Mouse (Mus musculus) megakaryocyte, adult 5-6 weeks (primary cell): Measurements from ENCODE around the gene Gm17387. TPM values are rescaled to one million over a fixed set of nuclear protein-coding genes. Genes with fewer than 3 reads are reported as not detected.
A peak's percentile ranks its signal among the peaks of the same experiment; 100 is the strongest.

Experiments used
- ATAC-seq: 2 replicates; pipeline ENCODE4 v1.8.0; 2016; ENCODE audit warnings: mild to moderate bottlenecking, inconsistent platforms; ENCODE audit not compliant: poor library complexity, severe bottlenecking
- total RNA-seq, 2 experiments: library from RNA; stranded (forward) in 1 of 2; stranded (reverse) in 1 of 2; fragments of 153-499, 151-499 nt in 1 of 2; fragments of 221-1000, 200-1000 nt in 1 of 2; gene quantifications; 2 replicates each; pipeline versions ENCODE4 v1.2.3 to v1.2.4; 2015 to 2017

Gm17387 gene
- total RNA-seq (2015) (not detected in 2 replicates), total RNA-seq (2017) (not detected in 2 replicates)

DNA sequence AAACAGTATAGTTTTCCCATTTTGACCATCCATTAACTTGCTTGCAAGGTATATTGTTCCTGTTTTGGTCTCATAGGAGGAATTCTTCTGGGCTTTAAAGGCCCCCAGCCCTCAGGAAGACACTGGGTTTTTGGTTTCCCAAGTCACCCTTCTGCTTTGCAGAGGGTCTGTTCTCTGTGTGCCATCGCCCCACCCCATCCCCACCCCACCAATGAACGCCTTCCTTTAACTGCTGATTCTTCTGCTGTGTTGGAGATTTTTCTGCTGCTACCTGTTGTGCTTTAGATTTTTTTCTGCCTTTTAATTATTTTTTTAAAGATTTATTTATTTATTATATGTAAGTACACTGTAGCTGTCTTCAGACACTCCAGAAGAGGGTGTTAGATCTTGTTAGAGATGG is at the start of gene Gm17387:
Gm17387 (plus strand) TSS at position 301 of the 400 bp plus-strand sequence.
- ATAC-seq: no peak

DNA sequence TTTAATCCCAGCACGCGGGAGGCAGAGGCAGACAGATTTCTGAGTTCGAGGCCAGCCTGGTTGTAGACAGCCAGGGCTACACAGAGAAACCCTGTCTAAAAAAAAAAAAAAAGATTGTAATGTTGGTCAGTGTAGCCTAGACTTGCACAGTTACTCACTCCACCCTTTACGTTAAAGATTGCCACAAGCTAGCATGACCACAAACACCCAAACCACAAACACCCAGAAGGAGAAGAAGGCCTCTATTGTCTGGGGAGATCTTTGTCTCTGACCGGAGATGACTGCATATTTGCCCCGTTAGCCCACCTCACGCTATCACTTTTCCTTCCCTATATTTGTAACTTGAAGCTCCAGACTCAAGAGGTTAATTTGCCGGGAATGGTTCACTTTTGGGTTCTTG is 47.2 kb upstream of the Gm17387 start:
- peak; percentile 98 for ATAC-seq

DNA sequence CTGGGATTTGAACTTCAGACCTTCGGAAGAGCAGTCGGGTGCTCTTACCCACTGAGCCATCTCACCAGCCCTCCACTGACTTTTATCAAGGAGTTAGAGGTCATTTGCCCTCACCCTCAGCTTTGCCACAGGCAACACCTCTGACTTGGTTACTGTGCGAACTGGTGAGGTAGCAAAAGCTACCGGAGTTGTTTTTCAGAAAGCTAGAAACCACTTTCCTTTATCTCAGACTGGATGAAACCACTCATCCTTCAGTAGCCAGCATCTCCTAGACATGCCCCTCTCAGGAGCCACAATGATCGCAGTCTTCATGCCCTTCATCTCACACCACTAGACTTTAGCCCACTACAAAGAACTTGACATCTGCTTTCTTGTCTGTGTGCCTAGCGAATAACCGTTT is 46.0 kb upstream of the Gm17387 start:
- no peak for ATAC-seq

DNA sequence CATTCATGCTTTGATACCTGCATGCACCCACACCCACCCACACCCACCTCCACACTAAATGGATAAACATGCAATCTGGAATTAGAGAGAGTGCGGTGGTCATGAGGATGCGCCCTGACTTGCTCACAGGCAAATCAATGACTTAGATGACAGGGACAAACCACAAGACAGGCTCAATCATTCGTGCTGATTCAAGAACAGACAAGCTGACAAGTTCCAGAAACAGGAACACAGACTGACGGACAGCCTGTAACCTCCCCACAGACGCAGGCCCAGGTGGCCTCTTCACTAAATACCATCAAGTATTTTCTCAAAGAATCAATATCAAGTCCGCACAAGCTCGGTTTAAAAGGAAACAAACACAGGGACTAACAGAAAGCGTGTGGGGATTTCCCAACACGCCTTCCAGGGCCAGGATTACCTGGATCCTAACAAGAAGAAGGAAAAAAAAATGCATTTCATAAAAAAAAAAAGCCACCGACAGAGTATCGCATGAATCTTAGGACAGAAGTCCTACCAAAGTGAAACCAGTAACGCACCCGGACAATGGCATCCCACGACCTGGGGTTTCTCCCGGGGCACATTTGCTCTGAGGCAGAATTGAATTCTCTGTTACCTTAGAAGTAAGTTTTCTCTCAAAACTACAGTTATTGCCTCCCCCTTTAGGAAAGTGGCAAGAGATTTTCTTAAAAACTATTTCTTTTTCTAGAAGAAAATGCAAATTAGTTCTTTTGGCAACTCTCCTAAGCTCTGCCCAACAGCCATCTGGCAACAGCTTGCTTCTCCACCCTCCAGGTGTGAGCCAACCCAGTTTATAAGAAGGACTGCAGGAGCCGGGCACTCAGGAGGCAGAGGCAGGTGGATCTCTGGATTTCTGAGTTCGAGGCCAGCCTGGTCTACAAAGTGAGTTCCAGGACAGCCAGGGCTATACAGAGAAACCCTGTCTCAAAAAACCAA is 41.5 kb upstream of the Gm17387 start:
- no peak for ATAC-seq

DNA sequence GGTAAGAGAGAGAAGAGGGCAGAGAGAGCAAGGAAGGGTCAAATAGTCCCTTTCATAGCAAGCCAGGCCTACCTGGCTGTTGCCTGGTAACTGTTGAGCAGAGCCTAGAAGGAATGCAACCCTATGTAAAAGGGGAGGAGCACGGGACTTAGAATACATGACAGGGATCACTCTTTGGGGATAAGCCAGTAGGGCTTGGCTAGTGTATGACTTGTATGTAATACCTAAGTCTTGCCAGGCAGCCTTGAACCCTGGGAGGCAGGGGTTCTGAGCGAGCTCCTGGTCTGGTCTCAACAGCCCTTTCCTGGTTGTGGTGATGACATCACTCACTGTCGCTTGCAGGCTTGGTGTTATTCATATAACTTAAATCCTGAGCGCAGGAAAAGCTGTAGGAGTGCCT is 39.9 kb upstream of the Gm17387 start:
- no peak for ATAC-seq

DNA sequence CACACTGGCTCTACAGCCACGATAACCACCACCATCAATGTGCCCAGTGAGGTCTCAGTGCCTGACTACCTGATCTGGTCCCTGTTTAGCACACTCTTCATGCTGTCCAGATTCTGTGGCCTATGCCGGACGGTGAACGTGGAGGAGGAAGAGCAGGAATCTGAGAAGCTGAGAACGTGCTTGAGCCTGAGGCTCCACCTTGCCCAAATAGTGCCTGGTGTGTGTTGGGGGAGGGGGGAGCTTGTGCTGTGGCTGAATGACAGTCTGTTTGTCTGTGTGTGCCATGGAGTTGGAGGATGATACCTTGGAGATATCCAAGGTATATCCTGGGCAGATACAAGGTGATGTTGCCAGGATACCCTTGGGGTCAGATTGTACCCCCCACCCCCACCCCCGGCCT is 38.7 kb upstream of the Gm17387 start:
- peak; percentile 22 for ATAC-seq

DNA sequence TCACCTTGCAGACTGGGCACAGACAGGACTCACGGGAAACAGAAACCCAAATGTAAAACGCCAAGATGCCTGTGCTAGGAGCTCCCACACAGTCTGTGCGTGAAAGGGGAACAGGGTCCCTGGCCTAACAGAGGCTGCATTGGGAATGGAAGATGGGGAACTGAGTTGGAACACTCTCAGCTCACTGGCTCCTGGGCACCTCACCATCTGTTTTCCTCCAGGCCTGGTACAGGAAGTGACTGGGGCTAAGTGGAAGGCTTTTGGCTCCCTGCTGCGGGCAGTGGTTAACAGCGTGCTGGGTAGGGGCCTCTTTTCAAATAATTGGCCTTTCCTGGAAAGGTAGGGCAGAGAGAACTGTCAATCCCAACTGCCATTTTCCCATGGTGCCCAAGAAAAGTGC is 38.3 kb upstream of the Gm17387 start:
- ATAC-seq: peak; percentile 85

DNA sequence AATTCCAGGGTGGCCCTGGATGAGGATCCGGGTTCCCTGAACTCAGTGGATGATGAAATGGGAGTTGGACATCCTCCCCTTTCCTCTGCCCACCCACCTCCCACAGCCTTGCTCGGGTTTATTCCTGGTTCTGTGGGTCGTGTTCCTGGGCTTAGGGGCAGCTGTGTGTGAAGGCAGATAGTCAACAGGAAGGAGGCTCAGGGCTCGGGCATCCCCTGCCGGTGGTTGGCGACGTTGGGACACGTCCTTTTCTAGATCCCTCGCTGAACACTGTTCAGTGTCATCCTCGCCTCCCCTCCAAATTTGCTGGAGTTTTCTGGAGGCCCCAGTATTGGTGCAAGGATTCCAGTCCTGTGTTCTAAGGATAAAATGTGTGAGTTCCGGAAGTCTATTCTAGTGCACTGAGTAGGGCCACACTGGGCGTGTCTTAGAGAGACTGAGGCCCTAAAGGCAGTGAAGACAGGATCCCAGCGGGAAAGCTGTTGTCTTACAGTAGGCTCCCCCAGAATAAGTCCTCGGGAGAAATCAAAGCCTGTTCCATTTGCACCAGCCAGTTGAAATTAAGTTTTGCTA is 37.7 kb upstream of the Gm17387 start:
- peak; percentile 55 for ATAC-seq

DNA sequence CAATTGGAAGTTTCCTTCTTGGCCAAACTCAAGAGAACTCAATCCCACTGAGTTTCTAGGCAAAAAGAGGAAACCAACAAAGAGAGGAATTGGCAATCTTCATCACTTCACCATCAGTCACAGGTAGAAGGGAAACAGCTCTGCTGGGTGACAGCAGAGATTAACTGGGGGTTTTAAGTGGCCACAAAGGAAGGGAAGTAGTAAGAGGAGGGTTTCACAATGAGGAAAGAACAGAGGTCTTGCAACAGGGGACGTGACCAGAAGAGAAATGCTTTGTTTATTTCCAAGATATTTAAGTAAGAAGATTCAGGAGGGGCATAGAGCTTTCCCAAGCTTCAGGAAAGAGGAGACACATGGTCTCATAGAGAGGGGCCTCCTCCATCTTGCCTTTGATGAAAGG is 31.1 kb upstream of the Gm17387 start:
- ATAC-seq: peak; percentile 79

DNA sequence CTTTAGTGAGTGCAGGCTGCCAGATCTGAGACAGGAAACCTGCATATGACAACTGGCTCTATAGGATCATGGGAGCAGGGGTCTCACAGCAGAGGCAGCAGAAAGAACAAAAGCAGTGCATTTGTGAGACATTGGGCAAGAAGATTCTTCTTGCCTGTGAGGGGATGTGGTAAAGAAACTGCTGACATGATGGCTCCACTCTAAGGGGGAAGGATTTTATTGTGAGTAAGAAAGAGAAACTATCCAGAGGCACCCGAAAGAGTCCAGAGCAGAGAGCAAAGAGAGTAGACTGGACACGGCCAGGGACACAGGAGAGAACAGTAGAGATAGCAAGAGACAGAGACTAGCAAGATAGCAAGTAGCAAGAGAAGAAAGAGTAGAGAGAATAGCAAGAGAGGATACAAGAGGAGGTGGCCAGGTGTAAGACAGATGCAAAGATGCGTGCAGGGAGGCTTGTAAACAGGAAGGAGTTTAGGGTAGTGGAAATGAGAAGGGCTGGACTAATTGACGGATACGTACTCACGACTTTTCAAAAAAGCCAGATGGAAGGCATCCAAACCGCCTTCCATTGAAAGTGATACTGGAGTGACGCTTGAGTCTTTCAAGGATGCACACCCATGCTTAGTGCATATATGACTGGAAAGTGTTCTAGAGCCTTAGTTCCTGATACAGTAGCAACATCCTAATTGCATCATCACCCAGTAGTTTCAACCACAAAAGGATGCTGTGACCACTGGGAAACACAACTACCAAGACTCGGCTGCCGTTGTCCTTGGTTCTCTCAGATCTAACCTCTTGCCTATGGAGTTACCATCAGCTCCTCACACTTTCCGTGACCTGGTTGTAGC is 29.9 kb upstream of the Gm17387 start:
- peak; percentile 81 for ATAC-seq

DNA sequence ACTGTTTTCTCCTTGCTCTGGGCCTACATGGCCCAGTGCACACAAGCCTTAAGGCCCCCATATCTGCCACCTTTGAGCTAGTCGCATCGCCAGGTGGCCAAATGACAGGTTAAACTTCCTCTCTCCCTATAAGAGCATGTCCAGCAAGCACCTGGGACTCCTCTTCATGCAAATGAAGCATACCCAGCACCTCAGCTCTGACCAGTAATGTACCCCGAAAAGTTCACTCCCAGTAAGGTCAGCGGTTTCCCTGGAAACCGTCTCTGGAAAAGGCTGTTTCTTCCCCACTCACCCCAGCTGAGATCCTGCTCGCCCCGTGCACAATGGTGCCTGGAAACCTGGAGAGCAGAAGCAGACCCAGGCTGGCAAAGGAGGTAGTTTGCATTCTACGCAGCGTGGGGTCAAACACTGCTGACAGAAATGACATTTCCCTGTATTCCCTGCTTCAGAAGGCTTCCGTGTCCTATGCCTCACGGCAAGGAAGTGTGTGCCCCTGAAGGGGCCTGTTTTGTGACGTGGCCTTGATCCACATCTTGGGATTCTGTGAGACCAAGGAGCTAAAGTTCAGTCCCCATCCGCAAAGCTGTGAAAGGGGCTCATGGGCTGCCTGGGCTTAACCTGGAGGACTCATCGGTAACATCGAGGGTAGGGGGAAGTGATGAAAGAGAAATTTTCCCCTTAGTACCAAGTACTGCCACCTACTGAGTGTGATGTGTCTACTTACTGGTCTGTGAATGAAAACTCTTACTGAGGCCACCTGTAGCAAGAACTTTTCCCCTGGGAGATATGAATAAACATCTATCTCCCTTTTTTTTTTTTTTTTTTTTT is 27.8 kb upstream of the Gm17387 start:
- ATAC-seq: no peak

DNA sequence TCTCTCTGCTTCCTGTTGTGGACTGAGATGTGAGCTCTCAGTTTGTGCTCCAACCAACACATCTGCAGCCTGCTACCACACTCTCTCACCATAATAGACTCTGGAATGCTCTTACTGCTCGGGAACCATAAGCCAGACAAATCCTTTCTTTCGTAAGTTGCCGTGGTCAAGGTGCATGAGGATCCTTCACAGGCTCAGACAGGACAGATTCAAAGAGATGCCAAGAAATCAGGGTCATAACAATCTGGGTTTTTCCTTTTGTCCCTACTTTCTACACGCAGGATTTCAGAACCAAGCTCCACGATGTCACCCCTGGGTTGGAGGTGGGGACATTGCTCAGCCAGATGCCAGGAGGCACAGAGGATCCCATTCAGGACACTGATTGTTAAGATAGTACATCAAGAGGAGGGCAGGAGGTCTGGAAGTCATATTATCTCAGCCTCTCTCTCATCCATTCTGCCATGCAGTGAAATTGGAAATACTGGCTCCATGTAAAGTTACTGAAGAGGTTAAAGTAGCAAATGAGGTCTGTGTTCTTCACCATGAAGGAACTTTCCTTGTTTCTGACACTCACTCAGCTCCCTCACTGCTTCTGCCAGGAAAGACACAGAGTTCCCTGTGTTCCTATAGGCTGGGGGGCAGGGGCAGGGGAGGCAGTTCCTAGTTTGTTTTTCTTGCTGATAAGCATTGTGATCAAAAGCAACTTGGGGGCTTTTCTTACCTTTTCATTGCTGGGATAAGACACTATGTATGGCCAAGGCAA is 25.5 kb upstream of the Gm17387 start:
- ATAC-seq: no peak

DNA sequence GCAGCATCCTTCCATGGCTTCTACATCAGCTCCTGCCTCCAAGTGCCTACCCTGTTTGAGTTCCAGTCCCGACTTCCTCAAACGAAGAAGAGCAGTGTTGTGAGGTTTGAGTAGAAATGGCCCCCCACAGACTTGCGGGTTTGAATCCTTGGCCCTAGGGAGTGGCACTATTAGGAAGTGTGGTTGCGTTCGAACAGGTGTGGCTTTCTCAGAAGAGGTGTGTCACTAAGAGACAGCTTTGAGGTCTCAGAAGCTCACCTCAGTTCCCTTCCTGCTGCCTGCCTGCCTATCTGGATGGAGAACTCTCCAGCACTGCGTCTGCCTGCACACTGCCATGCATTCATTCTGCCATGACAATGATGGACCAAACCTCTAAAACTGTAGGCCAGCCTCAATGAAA is 22.5 kb upstream of the Gm17387 start:
- peak; percentile 44 for ATAC-seq

DNA sequence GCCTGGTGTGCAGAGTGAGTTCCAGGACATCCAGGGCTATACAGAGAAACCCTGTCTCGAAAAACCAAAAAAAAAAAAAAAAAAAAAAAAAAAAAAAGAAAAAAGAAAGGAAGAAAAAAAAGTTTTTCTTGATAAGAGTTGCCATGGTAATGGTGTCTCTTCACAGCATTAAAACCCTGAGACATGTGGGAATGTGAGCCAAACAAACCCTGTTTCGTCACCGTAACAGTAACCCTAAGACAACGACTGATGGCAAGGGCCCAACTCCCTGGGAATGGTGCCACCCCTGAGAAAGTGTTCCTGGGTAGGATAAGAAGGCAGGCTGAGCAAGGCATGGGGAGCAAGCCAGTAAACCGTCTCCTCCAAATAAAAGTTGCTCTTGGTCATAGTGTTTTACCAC is 22.0 kb upstream of the Gm17387 start:
- no peak for ATAC-seq

DNA sequence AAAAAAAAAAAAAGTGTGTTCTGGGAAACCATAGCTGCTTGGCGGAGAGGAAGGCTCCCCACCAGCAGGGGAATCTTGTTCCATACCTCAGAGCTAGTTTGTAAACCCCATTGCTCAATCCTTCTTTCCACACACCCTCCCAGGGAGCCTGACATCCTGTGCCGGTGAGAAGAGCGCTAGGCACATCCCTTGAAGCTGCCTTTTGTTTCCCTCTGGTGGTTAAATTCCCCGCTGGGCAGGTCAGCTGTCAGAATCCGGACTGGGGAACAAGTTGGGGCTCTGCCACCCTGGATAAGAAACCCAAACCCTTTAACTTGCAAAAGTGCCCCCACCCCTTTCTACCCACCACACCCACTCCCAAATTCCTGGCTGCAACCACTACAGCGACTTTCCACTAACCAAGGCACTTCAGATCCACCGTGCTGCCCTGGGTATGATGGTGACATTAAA is 20.6 kb upstream of the Gm17387 start:
- peak; percentile 54 for ATAC-seq

DNA sequence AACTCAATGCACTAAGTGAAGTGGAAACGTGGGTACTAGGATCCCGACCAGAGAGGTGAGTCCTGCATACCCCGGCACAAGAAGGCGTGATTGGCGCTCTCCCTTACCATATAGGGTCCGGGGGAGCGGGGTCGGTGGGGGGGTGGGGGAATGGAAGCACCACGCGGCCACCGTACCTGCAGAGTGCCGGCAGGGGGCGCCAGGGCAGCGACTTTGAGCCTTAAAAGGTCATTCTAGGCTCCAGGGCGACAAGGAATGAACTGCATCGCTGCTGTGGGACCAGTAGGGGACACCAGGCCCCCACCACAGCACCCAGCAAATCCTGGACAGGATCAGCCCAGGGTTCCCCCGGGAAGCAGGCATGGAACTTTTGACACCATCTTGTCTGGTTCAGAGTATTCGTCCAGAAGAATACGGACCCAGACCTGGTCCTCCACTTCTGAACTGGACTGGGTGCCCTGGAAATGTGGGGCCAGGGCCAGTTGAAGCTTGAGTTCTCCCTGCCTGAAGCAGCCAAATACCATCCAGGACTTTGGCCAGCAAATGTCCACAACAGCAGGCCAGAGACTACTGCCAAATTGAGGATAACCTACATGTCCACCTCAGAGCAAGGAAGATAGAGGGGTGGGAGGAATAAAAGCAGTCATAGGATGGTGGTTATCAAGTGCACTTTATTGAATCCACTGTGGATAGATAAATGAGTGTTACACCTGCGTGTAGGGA is 19.8 kb upstream of the Gm17387 start:
- ATAC-seq: peak; percentile 65

DNA sequence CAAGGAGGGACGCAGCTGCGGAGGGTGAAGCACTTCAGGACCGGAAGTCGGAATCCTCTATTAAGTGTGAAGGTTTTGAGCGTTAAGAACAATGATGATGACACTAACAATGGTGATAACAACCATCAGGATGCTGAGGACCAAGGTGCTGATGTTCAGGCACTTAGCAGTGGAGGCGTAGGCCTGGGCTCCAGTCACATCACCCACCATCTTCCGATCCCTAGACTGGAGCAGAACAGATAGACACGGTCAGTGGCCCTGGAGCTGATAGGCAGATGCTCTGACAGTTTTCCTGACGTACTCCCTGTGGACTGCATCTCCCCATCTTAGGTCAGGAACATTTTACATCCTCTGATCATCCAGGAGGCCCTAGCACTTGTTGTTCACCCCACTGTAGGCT is 19.3 kb upstream of the Gm17387 start:
- ATAC-seq: no peak

DNA sequence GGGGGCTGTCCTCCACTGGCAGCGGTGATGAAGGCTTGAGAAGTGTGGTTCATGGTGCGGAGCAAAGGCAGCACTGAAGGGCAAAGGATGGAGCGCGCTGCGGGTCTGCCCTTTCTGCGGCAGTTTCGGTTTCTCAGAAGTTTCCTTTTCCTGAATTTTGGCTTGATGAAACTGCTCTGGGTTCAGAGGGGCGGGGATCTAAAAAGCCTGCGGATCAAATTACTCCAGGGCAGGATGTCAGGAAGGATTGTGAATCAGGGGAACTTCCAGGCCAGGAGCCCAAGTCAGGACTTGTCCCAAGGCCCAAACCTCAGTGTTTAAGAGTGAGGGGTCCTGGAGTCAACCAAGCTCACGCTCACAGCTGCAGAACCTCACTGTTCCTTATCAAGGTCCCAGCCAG is 18.3 kb upstream of the Gm17387 start, which contains the start of gene Ifitm3:
Ifitm3 (minus strand) TSS at position 178 of the 400 bp plus-strand sequence.
- no peak for ATAC-seq

DNA sequence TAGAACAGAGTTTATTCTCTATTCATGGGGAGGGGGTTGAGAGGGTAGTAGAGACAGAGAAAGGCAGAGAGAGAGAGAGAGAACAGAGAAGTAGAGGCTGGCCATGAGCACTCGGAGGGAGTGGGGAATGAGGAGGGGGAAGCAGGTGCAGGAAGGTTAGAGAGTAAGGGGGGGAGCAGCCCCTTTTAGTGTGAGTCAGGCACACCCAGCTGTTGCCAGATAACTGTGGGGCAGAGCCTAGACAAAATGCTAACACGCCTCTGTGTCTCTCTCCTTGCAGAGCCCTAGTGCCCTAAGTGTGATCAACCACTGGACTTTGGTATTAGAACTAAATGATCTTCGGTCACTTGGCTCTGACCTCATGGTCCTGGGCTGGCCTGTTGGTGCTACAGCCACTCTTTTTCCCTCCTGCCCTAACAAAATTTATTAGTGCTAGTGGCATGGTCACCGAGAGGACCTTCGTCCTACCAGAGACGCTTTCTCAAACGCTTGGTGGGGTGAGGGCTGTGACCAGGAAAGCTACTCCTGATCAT is 17.6 kb upstream of the Gm17387 start:
- no peak for ATAC-seq
